Mouse (Mus musculus): ENCODE data around the gene Olfr222.

DNA sequence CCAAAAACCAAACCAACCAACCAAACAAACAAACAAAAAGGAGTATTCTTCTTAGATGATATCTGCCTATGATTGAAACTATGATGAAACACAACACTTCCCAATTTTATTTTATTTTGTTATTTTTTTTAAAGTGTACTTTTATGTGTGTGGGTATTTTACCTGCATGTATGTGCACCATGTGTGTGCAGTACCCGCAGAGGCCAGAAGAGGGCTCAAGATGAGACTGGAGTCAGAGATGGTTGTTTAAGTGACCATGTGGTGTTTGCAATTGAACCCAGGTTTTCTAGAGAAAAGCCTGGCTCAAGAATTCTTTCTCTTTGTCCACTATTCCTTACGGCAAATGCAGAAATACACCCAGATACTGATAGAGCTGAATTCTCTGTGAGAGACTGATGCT is 51.9 kb downstream of the Olfr222 start:
- no peak for TF ChIP-seq POLR2A (IDR thresholded peaks at IDR 0.05; ENCODE audit: insufficient read length, low read depth)
- no peak for TF ChIP-seq MYOD1 (IDR thresholded peaks at IDR 0.05; ENCODE audit: control insufficient read depth in 1 of 3, insufficient read length in 2 of 3, low read depth in 2 of 3)
- TF ChIP-seq MAX (IDR thresholded peaks at IDR 0.05; ENCODE audit: low read depth), result no peak
- no peak for TF ChIP-seq USF1 (IDR thresholded peaks at IDR 0.05; ENCODE audit: low read depth)
- TF ChIP-seq POLR2AphosphoS2 (IDR thresholded peaks at IDR 0.05; ENCODE audit: insufficient read length, low read depth), result no peak
- TF ChIP-seq MYOG (IDR thresholded peaks at IDR 0.05; ENCODE audit: control insufficient read depth in 1 of 3, insufficient read depth in 1 of 3, insufficient read length in 2 of 3, low read depth in 2 of 3), result no peak
- TF ChIP-seq TCF3 (IDR thresholded peaks at IDR 0.05; ENCODE audit: insufficient read length, low read depth), result no peak
- no peak for TF ChIP-seq E2F4 (IDR thresholded peaks at IDR 0.05; ENCODE audit: insufficient read depth)

Measured in myocyte (in vitro differentiated cells).